Mouse (Mus musculus): ENCODE results near the gene Ralgps1.

GRCm38 (mm10) chr2:33221339-33221900, 149.9 kb downstream of the Ralgps1 start:
- TF ChIP-seq CTCF (IDR thresholded peaks at IDR 0.05; ENCODE audit: insufficient read depth, low read length) (no peak), POLR2A (IDR thresholded peaks at IDR 0.05; ENCODE audit: borderline replicate concordance, extremely low read depth, low read depth, low read length) (no peak)

All from lung, adult 2 months (tissue).